Mouse (Mus musculus): ENCODE measurements around the gene Tmem175.

GRCm38 (mm10) chr5:108653341-108653740, 23.8 kb downstream of the Tmem175 start:
- TF ChIP-seq CTCF (IDR thresholded peaks at IDR 0.05; ENCODE audit: insufficient read depth, low read depth, low read length) (no peak), POLR2A (IDR thresholded peaks at IDR 0.05; ENCODE audit: insufficient read depth, low read depth, low read length) (no peak)
